19 mouse cellular contexts compared by ENCODE assay signal in genomic region chr7:144927591-144927990, GRCm38 (mm10). TPM values are rescaled to one million over a fixed set of nuclear protein-coding genes. Genes with fewer than 3 reads are reported as not detected.
DNase-seq lines count a peak whose midpoint lies in the region; ATAC-seq and TF ChIP-seq lines count a peak whose summit lies in the region.
"Had no signal": no experiment of that assay in that cellular context is flagged by ENCODE, and none has a peak within 500 bp of the region (broad histone marks: within the 10 kb centered on the region; RNA-seq: fewer than 3 reads in every experiment).

No protein-coding gene starts in this region.

- H3K4me1 ChIP-seq in forebrain, embryonic 11.5 days (replicated peaks; ENCODE audit: control insufficient read depth, insufficient read depth, low read length): no peaks in the 10 kb centered on the region
- H3K4me1 ChIP-seq in forebrain, postnatal 0 days (ENCODE audit: insufficient read depth): no peaks in the 10 kb centered on the region
- H3K4me1 ChIP-seq in liver, embryonic 11.5 days (replicated peaks; ENCODE audit: control insufficient read depth, insufficient read depth, low read length): peaks cover 2% of the 10 kb centered on the region; the same call in 1 of the 2 replicates
- peaks cover 3% of the 10 kb centered on the region; the same call in 1 of the 2 replicates for H3K4me1 ChIP-seq in embryonic facial prominence, embryonic 12.5 days

- no peak for TF ChIP-seq CTCF in forebrain, postnatal 0 days (IDR thresholded peaks at IDR 0.05; ENCODE audit: low read depth)
- TF ChIP-seq CTCF in layer of hippocampus, adult 2 months (conservative IDR thresholded peaks at IDR 0.05): no peak

- no peak for ATAC-seq in forebrain, embryonic 11.5 days (replicated peaks; ENCODE audit: low FRiP score)
- ATAC-seq in forebrain, postnatal 0 days: no peak
- 0 out of 2 replicates have a peak, but pooled peaks have one; percentile 4 for ATAC-seq in liver, embryonic 11.5 days (replicated peaks; ENCODE audit: low FRiP score)
- no peak for ATAC-seq in embryonic facial prominence, embryonic 12.5 days (ENCODE audit: insufficient number of reproducible peaks, insufficient read depth, low FRiP score, low TSS enrichment)
- peak; percentile 68 for ATAC-seq in megakaryocyte progenitor cell, adult 5-6 weeks (replicated peaks; ENCODE audit: poor library complexity)
- ATAC-seq: activated CD4-positive, CD25-positive, alpha-beta regulatory T cell, adult 4 months had no signal

- H3K9ac ChIP-seq in forebrain, embryonic 11.5 days (ENCODE audit: low read length): no peak overlapping the region
- H3K9ac ChIP-seq in forebrain, postnatal 0 days: no peak overlapping the region
- H3K9ac ChIP-seq in liver, embryonic 11.5 days (ENCODE audit: low read depth, low read length): no peak overlapping the region
- H3K9ac ChIP-seq in embryonic facial prominence, embryonic 12.5 days: no peak overlapping the region; the same call in 1 of the 2 replicates
- H3K9ac ChIP-seq: hindbrain, embryonic 12.5 days had no signal

- H3K4me2 ChIP-seq in forebrain, embryonic 11.5 days (ENCODE audit: low read depth, low read length, severe bottlenecking): no peak overlapping the region
- H3K4me2 ChIP-seq in forebrain, postnatal 0 days (ENCODE audit: low read depth): no peak overlapping the region
- no peak overlapping the region for H3K4me2 ChIP-seq in liver, embryonic 11.5 days
- no peak overlapping the region for H3K4me2 ChIP-seq in embryonic facial prominence, embryonic 12.5 days (replicated peaks)
- H3K4me2 ChIP-seq: hindbrain, embryonic 12.5 days had no signal

- peaks cover 7% of the 10 kb centered on the region; the same call in 1 of the 2 replicates for H3K36me3 ChIP-seq in forebrain, embryonic 11.5 days (ENCODE audit: control insufficient read depth, insufficient read depth, low read length)
- peaks cover 14% of the 10 kb centered on the region for H3K36me3 ChIP-seq in forebrain, postnatal 0 days (ENCODE audit: insufficient read depth)
- H3K36me3 ChIP-seq in liver, embryonic 11.5 days (ENCODE audit: control insufficient read depth, insufficient read depth, low read length): peaks cover 4% of the 10 kb centered on the region; the same call in 1 of the 2 replicates
- H3K36me3 ChIP-seq in embryonic facial prominence, embryonic 12.5 days: peaks cover 17% of the 10 kb centered on the region

- H3K9me3 ChIP-seq in forebrain, embryonic 11.5 days (ENCODE audit: control insufficient read depth, low read length): no peaks in the 10 kb centered on the region
- H3K9me3 ChIP-seq in forebrain, postnatal 0 days (ENCODE audit: low read length): no peaks in the 10 kb centered on the region
- H3K9me3 ChIP-seq in liver, embryonic 11.5 days (ENCODE audit: control insufficient read depth, low read length): no peaks in the 10 kb centered on the region
- no peaks in the 10 kb centered on the region for H3K9me3 ChIP-seq in embryonic facial prominence, embryonic 12.5 days
- H3K9me3 ChIP-seq: G1E; hindbrain, embryonic 12.5 days had no signal

- H3K27ac ChIP-seq in forebrain, embryonic 11.5 days (ENCODE audit: low read depth, low read length): no peak overlapping the region
- H3K27ac ChIP-seq in forebrain, postnatal 0 days (ENCODE audit: low read depth, low read length): no peak overlapping the region
- H3K27ac ChIP-seq in liver, embryonic 11.5 days (ENCODE audit: low read depth, low read length): no peak overlapping the region
- H3K27ac ChIP-seq in embryonic facial prominence, embryonic 12.5 days: 0 out of 2 replicates have a peak overlapping the region, but pooled peaks have one; percentile 4
- no peak overlapping the region for H3K27ac ChIP-seq in layer of hippocampus, adult 2 months
- H3K27ac ChIP-seq: hindbrain, embryonic 12.5 days; macrophage had no signal

- WGBS in forebrain, embryonic 11.5 days: 83% methylated on average over 2 of the region's 2 CpGs
- 77% methylated on average over 2 of the region's 2 CpGs for WGBS in forebrain, postnatal 0 days
- WGBS in liver, embryonic 11.5 days: 75% methylated on average over 2 of the region's 2 CpGs
- 85% methylated on average over 2 of the region's 2 CpGs for WGBS in embryonic facial prominence, embryonic 12.5 days

- no peaks in the 10 kb centered on the region for H3K27me3 ChIP-seq in forebrain, embryonic 11.5 days (ENCODE audit: control insufficient read depth, insufficient read depth, low read length)
- no peaks in the 10 kb centered on the region for H3K27me3 ChIP-seq in forebrain, postnatal 0 days (ENCODE audit: insufficient read depth, low read length)
- no peaks in the 10 kb centered on the region for H3K27me3 ChIP-seq in liver, embryonic 11.5 days (replicated peaks; ENCODE audit: control insufficient read depth, insufficient read depth, low read length)
- H3K27me3 ChIP-seq in embryonic facial prominence, embryonic 12.5 days: no peaks in the 10 kb centered on the region
- H3K27me3 ChIP-seq: hindbrain, embryonic 12.5 days had no signal

- H3K4me3 ChIP-seq in forebrain, embryonic 11.5 days (ENCODE audit: low read depth, low read length): no peak overlapping the region
- no peak overlapping the region for H3K4me3 ChIP-seq in forebrain, postnatal 0 days (ENCODE audit: low read depth, low read length)
- no peak overlapping the region for H3K4me3 ChIP-seq in liver, embryonic 11.5 days (ENCODE audit: low read depth, low read length)
- H3K4me3 ChIP-seq in embryonic facial prominence, embryonic 12.5 days: no peak overlapping the region
- H3K4me3 ChIP-seq in layer of hippocampus, adult 2 months: no peak overlapping the region
- H3K4me3 ChIP-seq: hindbrain, embryonic 12.5 days had no signal

- peak; percentile 48 for DNase-seq in forebrain, embryonic 11.5 days (ENCODE audit: low spot score)
- DNase-seq in forebrain, postnatal 0 days: no peak
- DNase-seq in liver, embryonic 11.5 days (ENCODE audit: low spot score): no peak
- no peak for DNase-seq in liver
- DNase-seq in layer of hippocampus, adult 2 months (ENCODE audit: low spot score in 2 of 2): no peak
- no peak for DNase-seq in ovary, postnatal 36 days (ENCODE audit: low spot score)
- DNase-seq: B cell, adult 2 months; kidney, adult 11 months; left cerebral cortex, postnatal 4 days; thymus, adult 18-20 months had no signal

RNA-seq across cellular contexts. Expression of gene Ccnd1, which starts 12.1 kb away (rescaled TPM):
- 238 and 268 TPM in 2 replicates for polyA plus RNA-seq in forebrain, embryonic 11.5 days (2014; fragmentation: Nextera tagmentation; extraction: Ambion mirVana)
- 21.6 and 33.5 TPM in 2 replicates for total RNA-seq in forebrain, postnatal 0 days (2014; rRNA removed)
- 23.9 and 29.0 TPM in 2 replicates for polyA plus RNA-seq in forebrain, postnatal 0 days (2015; fragmentation: Nextera tagmentation; extraction: Ambion mirVana)
- 60.5 and 69.2 TPM in 2 replicates for polyA plus RNA-seq in liver, embryonic 11.5 days (2014; fragmentation: Nextera tagmentation; extraction: Ambion mirVana)
- polyA plus RNA-seq in embryonic facial prominence, embryonic 12.5 days (2016; fragmentation: Nextera tagmentation; extraction: Ambion mirVana): 131 and 156 TPM in 2 replicates
- 8.6 and 10.3 TPM in 2 replicates for total RNA-seq in megakaryocyte progenitor cell, adult 5-6 weeks (2015)
- 9.5 and 12.5 TPM in 2 replicates for total RNA-seq in megakaryocyte progenitor cell, adult 5-6 weeks (2017)
- total RNA-seq in layer of hippocampus, adult 2 months (2021): 10 to 100 TPM; 43.7 to 48.3 TPM
- polyA plus RNA-seq: G1E had no signal

RNA-seq across cellular contexts. Expression of gene LTO1, which starts 12.7 kb away (rescaled TPM):
- polyA plus RNA-seq in forebrain, embryonic 11.5 days (2014; fragmentation: Nextera tagmentation; extraction: Ambion mirVana): 29.2 and 31.1 TPM in 2 replicates
- total RNA-seq in forebrain, postnatal 0 days (2014; rRNA removed): 21.7 and 22.4 TPM in 2 replicates
- polyA plus RNA-seq in forebrain, postnatal 0 days (2015; fragmentation: Nextera tagmentation; extraction: Ambion mirVana): 16.4 and 17.6 TPM in 2 replicates
- polyA plus RNA-seq in liver, embryonic 11.5 days (2014; fragmentation: Nextera tagmentation; extraction: Ambion mirVana): 16.2 and 20.9 TPM in 2 replicates
- 25.2 and 25.5 TPM in 2 replicates for polyA plus RNA-seq in embryonic facial prominence, embryonic 12.5 days (2016; fragmentation: Nextera tagmentation; extraction: Ambion mirVana)
- total RNA-seq in megakaryocyte progenitor cell, adult 5-6 weeks (2015): 10.2 and 10.3 TPM in 2 replicates
- total RNA-seq in megakaryocyte progenitor cell, adult 5-6 weeks (2017): 27.4 and 42.9 TPM in 2 replicates
- 10 to 100 TPM; 26.2 to 33.8 TPM for total RNA-seq in layer of hippocampus, adult 2 months (2021)

RNA-seq across cellular contexts. Expression of gene Fgf15, which starts 31.3 kb away (rescaled TPM):
- polyA plus RNA-seq in forebrain, embryonic 11.5 days (2014; fragmentation: Nextera tagmentation; extraction: Ambion mirVana): 92.1 and 92.3 TPM in 2 replicates
- 2.5 and 4.0 TPM in 2 replicates for total RNA-seq in forebrain, postnatal 0 days (2014; rRNA removed)
- 5.0 and 6.1 TPM in 2 replicates for polyA plus RNA-seq in forebrain, postnatal 0 days (2015; fragmentation: Nextera tagmentation; extraction: Ambion mirVana)
- polyA plus RNA-seq in liver, embryonic 11.5 days (2014; fragmentation: Nextera tagmentation; extraction: Ambion mirVana): 0.12 and 0.43 TPM in 2 replicates
- polyA plus RNA-seq in embryonic facial prominence, embryonic 12.5 days (2016; fragmentation: Nextera tagmentation; extraction: Ambion mirVana): 24.5 and 30.1 TPM in 2 replicates
- not detected in 2 replicates for total RNA-seq in megakaryocyte progenitor cell, adult 5-6 weeks (2015)
- not detected in 2 replicates for total RNA-seq in megakaryocyte progenitor cell, adult 5-6 weeks (2017)
- not detected for total RNA-seq in layer of hippocampus, adult 2 months (2021)
- total RNA-seq: gastrocnemius, adult 18-20 months; layer of hippocampus, adult 8-10 months had no signal
- polyA plus RNA-seq: activated CD4-positive, CD25-positive, alpha-beta regulatory T cell, adult 4 months; cortical plate, adult 2 months; macrophage had no signal

Comparison
In these comparisons a context has a peak if more than half of its experiments do, and no peak if none do; other contexts are left out.
1. ATAC-seq: peak in liver, embryonic 11.5 days (single experiment) and megakaryocyte progenitor cell, adult 5-6 weeks (single experiment); none in forebrain, embryonic 11.5 days (single experiment), forebrain, postnatal 0 days (single experiment) and embryonic facial prominence, embryonic 12.5 days (single experiment).